Mouse (Mus musculus) cerebellum, adult 11-12 months (tissue): ENCODE results near the gene Gm29049.
"Not testable (repeated sequence)": the region's sequence is repeated elsewhere in the genome, so short reads cannot be mapped to it uniquely, and the experiment has no call there.

ENCODE experiments used
- DNase-seq: peaks from one replicate; pipeline ENCODE4 v3.0.0; 2022

The Gm29049 gene

GRCm38 (mm10) chrY:7997068-7997467 is at the start of gene Gm29049:
Gm29049 (minus strand) TSS chrY:7997168.
- DNase-seq: not testable (repeated sequence)
